Mouse (Mus musculus): ENCODE data around the gene Map4k2. TPM values are rescaled to one million over a fixed set of nuclear protein-coding genes. Genes with fewer than 3 reads are reported as not detected.

Map4k2 gene
- polyA plus RNA-seq, 1 experiment from 2014 or later, result 12.9 TPM

- H3K27ac ChIP-seq (ENCODE audit: low read depth, low read length), result no peak overlapping the region
- H3K4me3 ChIP-seq (ENCODE audit: low read depth, low read length), result no peak overlapping the region
- H3K4me2 ChIP-seq, result no peak overlapping the region
- 78% methylated on average over 10 of the region's 10 CpGs for WGBS
- H3K4me1 ChIP-seq (replicated peaks; ENCODE audit: control insufficient read depth, insufficient read depth, low read length), result peaks cover 44% of the 10 kb centered on the region
- no peak for ATAC-seq (replicated peaks; ENCODE audit: low FRiP score)
- peaks cover 13% of the 10 kb centered on the region for H3K27me3 ChIP-seq (replicated peaks; ENCODE audit: control insufficient read depth, insufficient read depth, low read length)
- no peaks in the 10 kb centered on the region; the same call in 1 of the 2 replicates for H3K36me3 ChIP-seq (ENCODE audit: control insufficient read depth, insufficient read depth, low read length)
- no peak overlapping the region for H3K9ac ChIP-seq (ENCODE audit: low read depth, low read length)
- DNase-seq (ENCODE audit: low spot score), result no peak
- H3K9me3 ChIP-seq (ENCODE audit: control insufficient read depth, low read length), result no peaks in the 10 kb centered on the region
Observed at GRCm38 (mm10) chr19:6403869-6404268, 62.9 kb downstream of the Map4k2 start.

Small RNA genes lying within 50 kb of the gene (microRNA-seq; reads per million reads assigned to microRNA genes)
- 1.4 reads per million for gene Mir6989 (ENCODE audit: borderline number of aligned reads)

Other genes with a start within 250 kb of the Map4k2 start
- 0.43 and 0.51 TPM in 2 replicates for gene AC131692.1, start 246.7 kb upstream of the Map4k2 start, polyA plus RNA-seq (2014; fragmentation: Nextera tagmentation; extraction: Ambion mirVana)
- gene Naaladl1, start 235.4 kb upstream of the Map4k2 start, polyA plus RNA-seq (2014; fragmentation: Nextera tagmentation; extraction: Ambion mirVana), result 2.0 and 2.4 TPM in 2 replicates
- gene Sac3d1, start 222.5 kb upstream of the Map4k2 start, polyA plus RNA-seq (2014; fragmentation: Nextera tagmentation; extraction: Ambion mirVana), result 56.1 and 60.8 TPM in 2 replicates
- 34.6 and 35.1 TPM in 2 replicates for gene Snx15, start 212.8 kb upstream of the Map4k2 start, polyA plus RNA-seq (2014; fragmentation: Nextera tagmentation; extraction: Ambion mirVana)
- 0.15 TPM in 1 of 2 replicates, not detected in the other for gene Batf2, start 200.2 kb upstream of the Map4k2 start, polyA plus RNA-seq (2014; fragmentation: Nextera tagmentation; extraction: Ambion mirVana)
- 70.6 and 73.4 TPM in 2 replicates for gene Arl2, start 199.6 kb upstream of the Map4k2 start, polyA plus RNA-seq (2014; fragmentation: Nextera tagmentation; extraction: Ambion mirVana)
- gene Majin, start 156.7 kb upstream of the Map4k2 start, polyA plus RNA-seq (2014; fragmentation: Nextera tagmentation; extraction: Ambion mirVana), result not detected in 2 replicates
- 0.70 TPM in 1 of 2 replicates, not detected in the other for gene Gpha2, start 114.8 kb upstream of the Map4k2 start, polyA plus RNA-seq (2014; fragmentation: Nextera tagmentation; extraction: Ambion mirVana)
- gene Ppp2r5b, start 105.3 kb upstream of the Map4k2 start, polyA plus RNA-seq (2014; fragmentation: Nextera tagmentation; extraction: Ambion mirVana), result 10.5 and 12.0 TPM in 2 replicates
- gene Atg2a, start 99.5 kb upstream of the Map4k2 start, polyA plus RNA-seq (2014; fragmentation: Nextera tagmentation; extraction: Ambion mirVana), result 10.4 and 13.5 TPM in 2 replicates
- gene Ehd1, start 64.4 kb upstream of the Map4k2 start, polyA plus RNA-seq (2014; fragmentation: Nextera tagmentation; extraction: Ambion mirVana), result 96.5 and 105 TPM in 2 replicates
- gene Cdc42bpg, start 34.7 kb upstream of the Map4k2 start, polyA plus RNA-seq (2014; fragmentation: Nextera tagmentation; extraction: Ambion mirVana), result 0.26 and 1.2 TPM in 2 replicates
- 53.8 and 59.7 TPM in 2 replicates for gene Men1, start 6.2 kb upstream of the Map4k2 start, polyA plus RNA-seq (2014; fragmentation: Nextera tagmentation; extraction: Ambion mirVana)
- gene Sf1, start 22.6 kb downstream of the Map4k2 start, polyA plus RNA-seq (2014; fragmentation: Nextera tagmentation; extraction: Ambion mirVana), result 194 and 203 TPM in 2 replicates
- 1.4 and 4.3 TPM in 2 replicates for gene Pygm, start 43.3 kb downstream of the Map4k2 start, polyA plus RNA-seq (2014; fragmentation: Nextera tagmentation; extraction: Ambion mirVana)
- 97.6 and 105 TPM in 2 replicates for gene Rasgrp2, start 58.2 kb downstream of the Map4k2 start, polyA plus RNA-seq (2014; fragmentation: Nextera tagmentation; extraction: Ambion mirVana)
- gene Nrxn2, start 77.6 kb downstream of the Map4k2 start, polyA plus RNA-seq (2014; fragmentation: Nextera tagmentation; extraction: Ambion mirVana), result 1.1 and 1.6 TPM in 2 replicates
- gene Slc22a12, start 201.9 kb downstream of the Map4k2 start, polyA plus RNA-seq (2014; fragmentation: Nextera tagmentation; extraction: Ambion mirVana), result not detected in 2 replicates

Data from liver, embryonic 11.5 days (tissue).